Mouse (Mus musculus): ENCODE results near the gene Naa20.

DNA sequence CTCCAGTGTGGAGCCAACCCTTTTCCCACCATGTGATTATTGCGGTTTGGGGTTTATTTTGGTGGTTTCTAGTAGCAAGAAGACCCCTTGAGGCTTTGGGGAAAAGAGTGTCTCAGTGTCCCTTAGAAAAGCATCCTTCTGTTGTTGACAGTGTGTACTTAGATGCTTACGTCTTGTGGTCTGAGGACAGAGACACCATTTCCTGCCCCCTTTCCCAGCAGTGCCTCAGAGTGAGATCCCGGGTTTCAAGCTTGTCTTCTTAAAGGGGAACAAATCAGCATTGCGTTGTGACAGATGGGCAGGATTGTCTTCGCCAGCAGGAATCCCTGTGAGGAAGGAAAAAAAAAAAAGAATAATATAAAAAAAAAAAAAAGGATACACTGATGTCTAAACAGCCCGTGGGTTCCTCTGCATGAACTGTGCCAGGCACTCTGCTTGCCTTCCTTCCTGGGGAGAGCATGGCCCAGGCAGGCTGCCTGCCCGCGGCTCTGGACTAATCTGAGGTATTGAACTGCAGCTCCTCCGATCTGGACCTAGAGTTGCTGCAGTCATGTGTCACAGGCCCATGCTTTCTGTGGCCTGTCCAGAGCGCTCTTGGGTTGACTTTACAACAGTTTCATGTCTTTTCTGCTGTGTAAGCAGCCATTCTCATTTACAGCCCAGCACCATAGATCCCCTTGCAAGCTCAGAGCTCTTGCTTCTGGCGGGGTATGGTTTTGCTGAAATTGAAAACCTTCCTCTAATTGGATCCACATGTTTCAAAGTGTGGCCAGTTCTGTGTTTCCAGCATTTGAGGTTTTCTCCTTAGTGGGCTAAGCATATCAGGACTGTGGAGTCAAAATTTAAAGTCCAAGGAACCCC lies 20.8 kb upstream of the Naa20 start:
- TF ChIP-seq POLR2A (IDR thresholded peaks at IDR 0.05; ENCODE audit: borderline replicate concordance, low read depth, low read length) (no peak), CTCF (IDR thresholded peaks at IDR 0.05; ENCODE audit: low read depth, low read length) (no peak)
